Mouse (Mus musculus): ENCODE data around the gene Fam206a.

DNA sequence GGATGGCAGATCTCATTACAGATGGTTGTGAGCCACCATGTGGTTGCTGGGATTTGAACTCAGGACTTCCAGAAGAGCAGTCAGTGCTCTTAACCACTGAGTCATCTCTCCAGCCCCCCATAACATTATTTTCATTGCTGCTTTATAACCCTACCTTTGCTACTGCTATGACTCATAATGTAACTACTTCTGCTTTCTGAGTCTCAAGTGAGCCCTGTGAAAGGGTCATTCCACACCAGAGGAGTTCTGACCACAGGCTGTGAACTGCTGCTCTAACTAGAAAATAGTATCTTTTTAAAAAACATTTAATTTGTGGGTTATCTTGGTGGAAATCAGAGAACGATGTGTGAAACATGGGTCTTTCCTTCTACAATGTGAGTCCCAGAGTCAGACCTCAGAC is 44.5 kb upstream of the Fam206a start:
- TF ChIP-seq POLR2A (IDR thresholded peaks at IDR 0.05; ENCODE audit: borderline replicate concordance, control insufficient read depth, low read depth, low read length) (no peak), CTCF (IDR thresholded peaks at IDR 0.05; ENCODE audit: control insufficient read depth, insufficient read depth, low read length) (no peak)
